Mouse (Mus musculus): ENCODE results near the gene Ablim1.

DNA sequence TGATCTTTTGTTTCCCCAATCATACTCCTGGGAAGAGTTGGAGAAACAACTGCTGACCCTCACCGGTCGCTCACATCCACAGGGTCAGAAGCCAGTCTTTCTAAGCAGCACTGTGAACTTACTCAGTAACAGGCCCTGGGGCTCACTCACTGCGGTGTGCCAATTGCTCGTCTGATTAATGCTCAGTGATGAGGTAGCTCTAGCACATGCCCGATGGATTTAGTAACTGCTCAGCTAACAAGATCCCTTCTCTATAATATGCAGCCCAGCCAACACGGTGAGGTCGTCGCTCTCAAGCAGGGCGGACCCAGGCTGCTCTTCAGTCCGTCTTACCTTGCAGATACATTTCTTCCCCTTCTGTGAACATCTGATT lies 231.6 kb downstream of the Ablim1 start:
- TF ChIP-seq CTCF (IDR thresholded peaks at IDR 0.05; ENCODE audit: low read depth, low read length) (no peak), POLR2A (IDR thresholded peaks at IDR 0.05; ENCODE audit: extremely low read depth, insufficient read depth, low read length) (no peak)

Measured in liver, adult 2 months (tissue).